Mouse (Mus musculus): ENCODE data around the gene Pde9a.

The Pde9a gene

DNA sequence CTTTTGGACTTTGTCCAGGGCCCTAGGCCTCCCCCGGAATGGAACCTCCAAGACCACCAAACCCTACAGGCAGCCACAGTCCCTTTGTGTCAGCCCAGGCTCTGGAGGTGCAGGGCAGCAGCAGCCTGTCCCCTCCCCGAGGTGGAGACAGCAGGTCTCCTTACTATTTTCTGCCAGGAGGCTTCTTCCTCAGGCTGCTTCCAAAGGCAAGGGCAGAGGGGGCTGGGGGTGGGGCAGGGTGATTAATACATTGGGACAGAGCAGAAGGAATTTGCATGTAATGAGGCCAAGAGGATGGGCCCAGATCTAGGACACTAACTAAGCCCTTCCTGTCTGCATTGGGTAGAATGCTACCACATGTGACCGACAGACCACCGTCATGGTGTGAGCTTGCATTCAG lies 74.4 kb downstream of the Pde9a start:
- TF ChIP-seq GATA4 (IDR thresholded peaks at IDR 0.05; ENCODE audit: insufficient replicate concordance, low read length), result no peak

DNA sequence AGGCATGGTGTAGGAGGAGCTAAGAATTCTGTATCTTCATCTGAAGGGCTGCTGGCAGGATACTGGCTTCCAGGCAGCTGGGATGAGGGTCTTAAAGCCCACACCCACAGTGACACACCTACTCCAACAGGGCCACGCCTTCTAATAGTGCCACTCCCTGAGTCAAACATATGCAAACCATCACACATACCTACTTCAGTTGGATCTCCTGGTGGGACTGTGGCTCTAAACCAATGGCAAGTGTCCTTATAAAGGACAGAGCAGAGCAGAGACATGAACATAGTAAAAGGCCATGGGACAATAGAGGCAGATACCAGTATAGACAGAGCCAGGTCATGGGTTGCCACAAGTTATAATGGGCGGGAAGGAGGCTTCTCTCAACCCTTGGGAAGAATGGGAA lies 76.5 kb downstream of the Pde9a start:
- no peak for TF ChIP-seq GATA4 (IDR thresholded peaks at IDR 0.05; ENCODE audit: insufficient replicate concordance, low read length)

DNA sequence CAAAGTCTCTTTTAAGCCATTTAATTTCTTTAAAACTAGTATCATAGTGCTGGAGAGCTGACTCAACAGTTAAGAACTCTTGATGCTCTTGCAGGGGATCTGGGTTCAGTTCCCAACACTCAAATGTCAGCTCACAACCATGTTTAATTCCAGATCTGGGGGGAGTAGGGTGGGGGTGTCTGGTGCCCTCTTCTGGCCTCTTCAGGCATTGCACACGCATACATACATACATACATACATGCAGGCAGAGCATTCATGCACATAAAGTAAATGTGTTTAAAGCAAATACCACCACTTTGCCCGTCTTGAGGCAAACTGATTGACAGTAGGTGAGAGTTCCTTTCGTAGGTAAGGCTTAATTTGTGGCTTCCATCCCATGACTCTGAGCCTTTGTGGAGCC lies 80.8 kb downstream of the Pde9a start:
- no peak for TF ChIP-seq GATA4 (IDR thresholded peaks at IDR 0.05; ENCODE audit: insufficient replicate concordance, low read length)

DNA sequence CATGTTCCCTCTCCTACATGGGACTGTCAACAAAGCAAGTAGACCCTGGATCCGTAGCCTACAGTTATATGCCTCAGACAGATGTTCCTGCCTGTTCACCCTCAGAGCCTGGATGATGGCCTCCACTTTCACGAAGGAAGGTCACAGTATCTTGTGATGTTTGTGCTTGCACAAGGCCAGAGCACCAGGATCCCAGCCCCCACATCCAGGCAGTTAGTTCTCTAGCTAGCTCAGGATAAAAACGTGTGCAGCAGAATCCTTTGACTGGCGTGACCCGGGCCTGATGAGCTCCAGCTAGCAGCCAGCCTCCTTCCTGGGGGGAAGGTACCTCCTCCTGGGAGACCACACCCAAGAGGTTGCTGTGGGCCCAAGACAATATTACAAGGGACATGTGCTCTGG lies 82.5 kb downstream of the Pde9a start:
- TF ChIP-seq GATA4 (IDR thresholded peaks at IDR 0.05; ENCODE audit: insufficient replicate concordance, low read length), result no peak

DNA sequence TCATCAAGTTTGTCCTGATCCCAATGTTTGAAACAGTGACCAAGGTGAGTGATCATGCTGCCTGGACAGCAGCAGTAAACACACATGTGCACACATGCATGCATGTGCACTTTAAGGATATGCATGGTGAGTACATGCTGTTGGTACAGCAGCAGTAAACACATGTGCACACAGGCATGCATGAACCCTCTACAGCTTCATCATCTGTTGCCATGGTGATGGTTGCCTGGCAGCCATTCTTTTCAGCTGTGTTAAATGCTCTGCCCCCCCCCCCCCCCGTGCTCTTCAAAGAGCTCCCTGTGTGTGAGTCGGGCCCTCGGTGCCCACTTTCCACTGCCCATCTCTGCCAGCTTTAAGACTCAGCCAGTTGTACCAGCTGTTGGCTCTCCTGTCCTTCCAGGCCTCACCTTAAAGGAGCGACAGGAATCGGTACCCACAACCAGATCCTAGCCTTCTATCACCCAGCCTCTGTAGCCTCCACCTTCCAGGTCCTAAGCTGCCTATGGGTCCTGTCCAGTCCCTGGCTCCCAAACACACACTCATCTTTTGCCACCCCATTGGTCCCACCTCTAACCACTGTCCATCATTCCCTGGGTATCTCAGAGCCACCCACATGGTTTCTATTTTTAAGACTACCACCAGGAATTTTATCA lies 84.9 kb downstream of the Pde9a start:
- no peak for TF ChIP-seq GATA4 (IDR thresholded peaks at IDR 0.05; ENCODE audit: insufficient replicate concordance, low read length)

DNA sequence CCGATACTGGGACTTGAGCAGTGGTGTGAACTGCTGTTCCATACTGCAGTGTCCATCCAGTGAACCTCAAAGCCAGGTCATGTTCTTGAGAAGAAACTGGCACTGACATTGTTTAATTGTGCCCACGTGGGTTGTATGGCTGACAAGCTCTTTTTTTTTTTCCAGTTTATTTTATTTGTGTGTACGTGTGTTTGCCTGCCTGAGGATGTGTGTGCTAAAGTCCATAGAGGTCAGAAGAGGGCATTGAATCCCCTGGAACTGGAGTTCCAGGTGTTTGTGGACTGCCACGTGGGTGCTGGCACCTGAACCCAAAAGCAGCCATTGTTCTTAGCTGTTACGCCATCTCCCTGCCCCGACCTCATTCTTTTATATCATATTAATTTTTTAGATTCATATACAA lies 88.4 kb downstream of the Pde9a start:
- TF ChIP-seq GATA4 (IDR thresholded peaks at IDR 0.05; ENCODE audit: insufficient replicate concordance, low read length), result no peak

DNA sequence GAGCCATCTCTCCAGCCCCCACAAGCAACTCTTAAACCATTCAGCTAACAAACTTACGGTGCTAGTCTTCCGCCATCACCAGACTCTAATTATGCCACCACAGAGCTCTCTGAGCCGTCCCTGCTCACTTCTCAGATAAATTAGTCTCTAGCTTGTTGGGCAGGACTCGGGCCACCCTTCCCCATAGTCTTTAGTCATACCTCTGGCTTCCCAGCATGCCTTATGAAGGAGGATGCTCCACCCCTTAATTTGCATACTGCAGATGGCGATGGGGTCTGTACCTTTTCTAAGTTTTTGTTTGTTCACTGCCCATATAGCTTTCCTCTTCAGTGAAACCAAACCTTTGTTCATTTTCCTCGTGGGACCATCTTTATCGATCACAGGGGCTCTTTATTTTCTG lies 92.6 kb downstream of the Pde9a start:
- TF ChIP-seq GATA4 (IDR thresholded peaks at IDR 0.05; ENCODE audit: insufficient replicate concordance, low read length), result no peak

DNA sequence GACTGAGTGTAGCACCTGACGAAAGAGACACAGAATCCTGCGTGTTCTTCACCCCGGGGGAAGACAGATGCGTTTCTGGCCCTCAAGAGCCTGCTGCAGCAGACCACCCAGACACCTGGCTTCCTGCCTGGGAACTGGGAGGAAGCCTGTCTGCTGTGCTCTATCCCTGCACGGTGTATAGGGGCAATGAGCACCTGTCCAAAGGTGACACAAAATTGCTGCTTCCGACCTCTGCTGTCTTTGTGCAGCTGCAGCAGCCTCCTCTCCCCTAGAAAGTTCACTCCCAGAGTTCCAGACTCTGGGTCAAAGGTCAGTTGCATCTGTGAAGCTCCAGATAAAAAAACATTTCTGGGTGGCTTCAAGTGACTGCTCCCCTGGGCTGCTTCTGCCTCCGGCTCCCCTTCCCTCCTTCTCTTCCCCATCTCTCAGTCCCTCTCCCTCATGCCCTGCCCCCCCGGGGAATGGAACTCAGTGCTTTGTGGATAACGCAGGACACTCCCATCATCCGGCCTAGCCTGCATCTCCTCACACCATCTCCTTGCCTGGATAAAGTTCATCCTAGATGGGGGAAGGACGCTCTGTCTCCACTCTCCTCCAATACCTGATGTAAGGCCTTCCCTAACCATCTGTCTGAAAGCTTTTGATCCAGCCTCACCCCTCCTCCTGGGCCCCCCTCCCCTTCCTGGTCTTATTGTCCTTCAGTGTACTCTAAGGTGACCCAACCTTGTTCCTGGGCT lies 93.3 kb downstream of the Pde9a start:
- no peak for TF ChIP-seq GATA4 (IDR thresholded peaks at IDR 0.05; ENCODE audit: insufficient replicate concordance, low read length)

DNA sequence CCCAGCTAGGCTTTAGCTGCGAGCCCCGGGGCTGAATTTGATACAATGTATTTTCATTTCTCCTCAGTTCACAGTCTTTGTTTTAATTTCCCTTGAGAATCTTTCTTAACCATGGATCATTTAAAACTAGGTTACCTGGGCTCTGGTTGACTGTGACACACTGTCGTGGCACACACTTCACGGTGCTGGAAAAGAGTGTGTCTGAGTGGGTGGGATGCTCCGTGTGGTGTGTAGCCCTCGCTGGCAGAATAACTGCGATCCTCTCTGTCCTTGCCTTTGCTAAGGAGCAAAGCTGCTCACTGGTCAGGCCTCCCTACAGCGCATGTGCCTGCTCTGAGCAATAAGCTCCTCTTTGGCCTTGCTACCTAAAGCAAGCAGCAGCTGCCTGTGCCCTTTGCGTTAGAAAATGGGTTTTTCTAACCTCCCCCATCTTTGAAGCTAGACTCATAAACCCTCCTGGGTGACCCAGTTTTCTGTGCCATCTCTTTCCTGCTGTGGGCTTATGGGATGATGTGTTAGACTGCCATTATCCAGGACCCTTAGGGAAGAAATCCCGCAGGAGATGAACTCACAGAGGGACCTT lies 100.7 kb downstream of the Pde9a start:
- no peak for TF ChIP-seq GATA4 (IDR thresholded peaks at IDR 0.05; ENCODE audit: insufficient replicate concordance, low read length)

DNA sequence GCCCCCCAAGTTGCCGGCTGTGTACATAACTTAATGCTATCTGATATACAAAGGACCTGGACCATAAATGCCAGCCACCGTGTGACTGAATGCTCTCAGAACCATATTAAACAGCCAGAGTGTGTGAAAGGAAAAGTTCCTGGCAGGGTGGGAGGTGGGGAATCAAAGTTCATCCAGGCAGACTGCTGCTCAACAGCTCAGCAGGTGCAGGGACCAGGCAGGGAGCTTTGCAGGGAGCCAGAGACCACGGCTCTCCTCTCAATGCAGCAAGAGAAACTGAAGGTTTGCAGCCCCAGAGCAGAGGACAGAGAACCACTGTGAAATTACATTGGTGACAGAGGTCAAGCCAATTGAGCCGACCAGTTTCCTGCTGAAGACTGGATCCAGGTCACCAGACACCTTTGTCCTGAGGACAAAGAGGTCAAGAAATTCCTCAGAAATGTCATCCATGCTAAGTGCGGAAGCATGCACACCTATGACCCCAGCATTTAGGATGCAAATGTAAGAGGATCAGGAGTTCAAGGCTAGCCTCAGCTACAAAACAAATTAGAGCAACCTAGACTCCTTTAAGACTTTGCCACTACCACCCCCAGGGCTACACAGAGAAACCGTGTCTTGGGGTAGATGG lies 101.5 kb downstream of the Pde9a start:
- TF ChIP-seq GATA4 (IDR thresholded peaks at IDR 0.05; ENCODE audit: insufficient replicate concordance, low read length), result no peak

DNA sequence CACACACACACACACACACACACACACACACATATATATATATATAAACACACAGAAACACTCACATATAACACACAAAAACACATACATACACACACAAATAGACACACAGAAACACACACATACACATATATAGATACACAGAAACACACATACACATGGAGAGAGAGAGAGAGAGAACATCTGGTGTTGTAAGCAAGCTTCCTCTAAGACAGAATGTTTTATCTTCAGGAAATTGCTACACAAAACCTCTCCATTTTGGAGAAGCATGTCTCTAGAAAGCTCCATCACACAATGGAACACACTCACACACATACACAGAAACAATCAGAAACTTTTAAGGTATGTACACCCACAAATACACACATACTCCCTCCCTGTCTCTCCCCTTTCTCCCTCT lies 105.3 kb downstream of the Pde9a start:
- no peak for TF ChIP-seq GATA4 (IDR thresholded peaks at IDR 0.05; ENCODE audit: insufficient replicate concordance, low read length)

DNA sequence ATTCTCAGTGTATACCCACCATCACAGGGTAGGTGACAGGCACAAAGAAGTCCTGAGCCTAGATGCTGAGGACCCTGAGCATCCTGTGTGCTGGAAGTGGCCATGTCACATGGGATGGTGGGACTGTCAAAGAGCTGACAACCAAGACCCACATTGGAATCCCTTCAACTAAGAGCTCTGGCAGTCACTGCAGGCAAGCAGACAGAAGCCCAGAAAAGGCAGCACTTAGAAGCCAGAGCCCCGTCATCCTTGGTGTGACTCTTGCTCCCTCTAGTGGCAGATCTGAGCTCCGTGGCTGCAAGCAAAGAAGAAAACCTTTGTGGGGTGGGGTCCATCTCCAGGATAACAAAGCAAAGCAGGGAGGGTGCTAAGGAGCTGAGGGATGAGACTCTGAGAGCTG lies 106.4 kb downstream of the Pde9a start:
- no peak for TF ChIP-seq GATA4 (IDR thresholded peaks at IDR 0.05; ENCODE audit: insufficient replicate concordance, low read length)

DNA sequence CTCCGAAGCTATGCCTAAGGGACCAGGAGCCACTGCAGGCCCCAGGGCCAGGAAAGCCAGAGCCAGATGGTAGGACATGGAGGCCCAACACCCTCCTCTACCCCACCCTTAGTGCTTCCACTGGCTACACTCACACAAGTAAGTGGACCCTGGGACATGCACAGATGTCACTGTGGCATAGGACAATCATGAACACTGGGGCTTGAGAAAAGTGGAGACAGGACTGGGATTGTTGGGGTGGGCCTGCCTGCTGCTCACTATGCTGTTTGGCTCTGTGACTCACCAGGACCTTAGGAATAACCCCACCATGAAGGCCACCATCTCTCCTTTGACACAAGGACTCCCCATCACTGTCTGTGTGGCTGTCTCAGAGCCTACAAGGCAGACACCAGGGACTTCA lies 109.0 kb downstream of the Pde9a start:
- no peak for TF ChIP-seq GATA4 (IDR thresholded peaks at IDR 0.05; ENCODE audit: insufficient replicate concordance, low read length)

DNA sequence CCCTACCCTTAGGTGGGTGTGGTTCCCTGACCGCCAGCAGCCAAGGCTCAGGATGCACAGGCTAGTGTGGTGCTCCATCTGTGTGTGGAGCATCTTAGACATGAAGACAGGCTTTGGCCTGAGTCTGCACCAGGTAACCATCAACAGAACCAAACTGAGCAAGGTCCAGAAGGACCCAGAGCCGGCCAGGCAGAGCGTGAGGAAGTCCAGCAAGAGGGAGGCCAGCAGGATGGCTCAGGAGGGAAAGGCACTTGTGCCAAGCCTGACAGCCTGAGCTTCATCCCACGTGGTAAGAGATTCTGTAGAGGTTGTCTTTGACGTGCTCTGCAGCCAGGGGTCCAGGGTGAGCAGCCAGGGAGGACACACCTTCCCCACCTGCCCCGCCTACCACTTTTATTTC lies 111.7 kb downstream of the Pde9a start:
- no peak for TF ChIP-seq GATA4 (IDR thresholded peaks at IDR 0.05; ENCODE audit: insufficient replicate concordance, low read length)

DNA sequence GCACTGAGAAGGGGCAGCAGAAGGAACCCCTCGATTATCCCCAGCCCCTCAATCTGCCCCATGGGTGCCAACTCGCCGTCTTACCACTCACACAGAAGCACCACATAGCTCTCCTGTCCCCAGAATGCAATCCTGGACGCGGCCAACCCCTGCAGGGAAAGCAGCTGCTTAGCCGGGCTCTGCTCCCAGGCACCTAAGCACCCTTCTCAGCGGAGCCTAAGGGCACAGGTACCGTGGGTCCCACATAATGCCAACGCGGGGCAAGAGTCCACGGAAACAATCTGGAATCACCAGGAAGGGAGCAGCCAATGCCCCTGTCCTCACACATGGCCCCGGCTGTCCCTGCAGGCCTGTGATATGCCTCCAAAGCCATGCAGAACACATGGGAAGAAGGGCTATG lies 113.7 kb downstream of the Pde9a start:
- no peak for TF ChIP-seq GATA4 (IDR thresholded peaks at IDR 0.05; ENCODE audit: insufficient replicate concordance, low read length)

DNA sequence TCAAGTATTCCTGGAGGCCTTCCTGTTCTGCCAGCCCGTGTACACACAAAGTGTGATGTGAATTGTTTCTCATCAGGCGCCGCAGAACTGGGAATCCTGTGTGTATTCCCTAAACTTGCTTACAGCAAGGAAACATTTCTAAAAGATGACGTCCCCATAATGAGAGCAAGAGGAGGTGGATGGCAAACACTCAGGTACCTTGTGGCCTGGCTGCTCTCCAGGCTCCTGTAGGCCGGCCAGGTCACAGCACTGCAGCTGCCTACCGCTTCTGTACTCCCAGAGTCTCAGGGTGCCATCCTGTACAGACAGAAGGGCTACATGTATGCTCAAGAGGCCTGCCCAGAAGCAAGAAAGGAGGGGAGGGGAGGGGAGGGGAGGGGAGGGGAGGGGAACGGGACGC lies 114.4 kb downstream of the Pde9a start:
- no peak for TF ChIP-seq GATA4 (IDR thresholded peaks at IDR 0.05; ENCODE audit: insufficient replicate concordance, low read length)

All from liver, adult (tissue).